Comparison of ENCODE assay signal across 8 mouse cellular contexts in the genomic region with DNA sequence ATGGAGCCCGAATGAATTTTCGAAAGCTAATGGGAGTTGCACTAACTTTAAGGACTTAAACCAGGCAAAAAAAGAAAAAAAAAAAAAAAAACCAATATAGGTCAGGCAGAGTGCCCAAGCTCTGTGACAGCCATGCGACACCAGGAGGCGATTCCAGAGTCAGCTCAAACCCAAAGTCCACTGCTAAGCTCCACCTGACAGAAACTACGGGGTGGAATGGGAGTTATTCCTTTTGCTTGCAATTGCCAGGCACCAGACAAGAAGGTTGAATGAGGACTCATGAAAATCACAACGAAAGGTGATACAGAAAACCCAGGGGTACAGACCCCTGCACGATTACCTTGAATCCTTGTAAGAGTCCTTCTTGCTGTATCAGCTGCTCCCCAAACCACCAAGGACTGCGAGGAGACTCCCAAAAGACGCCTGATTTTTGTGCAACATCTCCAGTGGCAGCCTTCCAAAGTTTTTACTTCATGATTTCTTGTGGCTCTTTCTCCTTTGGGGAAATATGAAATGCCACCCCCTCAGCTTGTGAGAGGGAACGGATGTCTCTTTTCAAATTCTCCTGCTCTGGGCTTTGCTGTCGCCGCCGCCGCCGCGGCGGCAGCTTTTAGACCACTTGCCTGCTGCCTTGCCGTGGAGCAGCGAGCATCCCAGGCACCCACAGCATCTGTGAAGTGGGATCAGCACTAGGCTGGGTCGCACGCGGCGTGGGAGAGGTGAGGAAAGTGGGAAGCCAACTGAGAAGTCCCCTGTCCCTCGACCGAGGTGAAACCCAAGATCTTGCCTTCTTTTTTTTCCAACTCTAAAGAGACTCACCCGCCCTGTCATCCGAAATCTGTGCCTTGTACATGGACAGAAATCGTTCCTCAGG. TPM values are rescaled to one million over a fixed set of nuclear protein-coding genes. Genes with fewer than 3 reads are reported as not detected.
DNase-seq lines count a peak whose midpoint lies in the region; ATAC-seq and TF ChIP-seq lines count a peak whose summit lies in the region.

No protein-coding gene starts in this region.

- peaks cover 3% of the 10 kb centered on the region; the same call in 1 of the 2 replicates for H3K9me3 ChIP-seq in megakaryocyte, embryonic 14.5 days
- no peaks in the 10 kb centered on the region for H3K9me3 ChIP-seq in forebrain, postnatal 0 days (ENCODE audit: low read length)
- no peaks in the 10 kb centered on the region for H3K9me3 ChIP-seq in limb, embryonic 15.5 days
- H3K9me3 ChIP-seq in neural tube, embryonic 15.5 days (replicated peaks) = no peaks in the 10 kb centered on the region

- H3K9ac ChIP-seq in forebrain, postnatal 0 days = peak overlapping the region; percentile 61
- H3K9ac ChIP-seq in limb, embryonic 15.5 days = no peak overlapping the region
- H3K9ac ChIP-seq in neural tube, embryonic 15.5 days (replicated peaks) = peak overlapping the region; percentile 79

- TF ChIP-seq CTCF in forebrain, postnatal 0 days (IDR thresholded peaks at IDR 0.05; ENCODE audit: low read depth) = peak; percentile 29; the same call in 1 of the 2 replicates

- peak overlapping the region; percentile 87 for H3K4me3 ChIP-seq in megakaryocyte, embryonic 14.5 days (replicated peaks)
- H3K4me3 ChIP-seq in forebrain, postnatal 0 days (ENCODE audit: low read depth, low read length) = peak overlapping the region; percentile 69
- peak overlapping the region; percentile 53 for H3K4me3 ChIP-seq in limb, embryonic 15.5 days
- peak overlapping the region; percentile 84 for H3K4me3 ChIP-seq in neural tube, embryonic 15.5 days (replicated peaks)

- peaks cover 10% of the 10 kb centered on the region for H3K4me1 ChIP-seq in megakaryocyte, embryonic 14.5 days
- 0 out of 2 replicates have a peak, but pooled peaks cover 2% of the 10 kb centered on the region for H3K4me1 ChIP-seq in forebrain, postnatal 0 days (ENCODE audit: insufficient read depth)
- H3K4me1 ChIP-seq in limb, embryonic 15.5 days = peaks cover 13% of the 10 kb centered on the region
- peaks cover 45% of the 10 kb centered on the region for H3K4me1 ChIP-seq in neural tube, embryonic 15.5 days

- no peaks in the 10 kb centered on the region for H3K36me3 ChIP-seq in megakaryocyte, embryonic 14.5 days (replicated peaks; ENCODE audit: low read length)
- no peaks in the 10 kb centered on the region for H3K36me3 ChIP-seq in forebrain, postnatal 0 days (ENCODE audit: insufficient read depth)
- no peaks in the 10 kb centered on the region for H3K36me3 ChIP-seq in limb, embryonic 15.5 days
- H3K36me3 ChIP-seq in neural tube, embryonic 15.5 days = no peaks in the 10 kb centered on the region

- H3K27ac ChIP-seq in forebrain, postnatal 0 days (ENCODE audit: low read depth, low read length) = peak overlapping the region; percentile 82
- H3K27ac ChIP-seq in limb, embryonic 15.5 days = no peak overlapping the region
- H3K27ac ChIP-seq in neural tube, embryonic 15.5 days (replicated peaks) = peak overlapping the region; percentile 90

- peak; percentile 69 for DNase-seq in forebrain, postnatal 0 days
- peak; percentile 6 to 13 for DNase-seq in kidney, adult 8-10 months
- DNase-seq in spleen, postnatal 4 days (ENCODE audit: low spot score in 2 of 2) = no peak
- no peak for DNase-seq in urinary bladder, postnatal 25 days (ENCODE audit: low spot score)

- peak overlapping the region; percentile 66 for H3K4me2 ChIP-seq in forebrain, postnatal 0 days (ENCODE audit: low read depth)
- peak overlapping the region; percentile 86 for H3K4me2 ChIP-seq in limb, embryonic 15.5 days
- peak overlapping the region; percentile 71 for H3K4me2 ChIP-seq in neural tube, embryonic 15.5 days

- 6% methylated on average over 28 of the region's 28 CpGs for WGBS in forebrain, postnatal 0 days
- WGBS in limb, embryonic 15.5 days = 10% methylated on average over 28 of the region's 28 CpGs
- 8% methylated on average over 28 of the region's 28 CpGs for WGBS in neural tube, embryonic 15.5 days

- ATAC-seq in megakaryocyte, adult 5-6 weeks (ENCODE audit: poor library complexity, severe bottlenecking) = no peak
- ATAC-seq in forebrain, postnatal 0 days = peak; percentile 24
- ATAC-seq in limb, embryonic 15.5 days (ENCODE audit: insufficient number of reproducible peaks, low FRiP score, low TSS enrichment, low read depth) = no peak
- peak; percentile 72 for ATAC-seq in neural tube, embryonic 15.5 days (ENCODE audit: low FRiP score)

- peaks cover 38% of the 10 kb centered on the region for H3K27me3 ChIP-seq in megakaryocyte, embryonic 14.5 days (replicated peaks)
- no peaks in the 10 kb centered on the region for H3K27me3 ChIP-seq in forebrain, postnatal 0 days (ENCODE audit: insufficient read depth, low read length)
- peaks cover 46% of the 10 kb centered on the region for H3K27me3 ChIP-seq in limb, embryonic 15.5 days
- H3K27me3 ChIP-seq in neural tube, embryonic 15.5 days (replicated peaks) = no peaks in the 10 kb centered on the region

RNA-seq across cellular contexts. Expression of gene Brinp2, which starts 0.7 kb away (rescaled TPM):
- polyA plus RNA-seq in megakaryocyte, embryonic 14.5 days (2012; ENCODE audit: insufficient read depth, low replicate concordance) = 0.54 TPM in 1 of 2 replicates, not detected in the other
- not detected in 2 replicates for total RNA-seq in megakaryocyte, adult 5-6 weeks (2015)
- total RNA-seq in megakaryocyte, adult 5-6 weeks (2017) = not detected in 2 replicates
- 46.8 and 54.1 TPM in 2 replicates for total RNA-seq in forebrain, postnatal 0 days (2014; rRNA removed)
- 34.1 and 40.6 TPM in 2 replicates for polyA plus RNA-seq in forebrain, postnatal 0 days (2015; fragmentation: Nextera tagmentation; extraction: Ambion mirVana)
- 0.27 and 0.36 TPM in 2 replicates for polyA plus RNA-seq in limb, embryonic 15.5 days (2015; fragmentation: Nextera tagmentation; extraction: Ambion mirVana)
- polyA plus RNA-seq in neural tube, embryonic 15.5 days (2015; fragmentation: Nextera tagmentation; extraction: Ambion mirVana) = 24.9 and 27.0 TPM in 2 replicates

RNA-seq across cellular contexts. Expression of gene Astn1, which starts 6.7 kb away (rescaled TPM):
- polyA plus RNA-seq in megakaryocyte, embryonic 14.5 days (2012; ENCODE audit: insufficient read depth, low replicate concordance) = not detected in 2 replicates
- total RNA-seq in megakaryocyte, adult 5-6 weeks (2015) = not detected in 2 replicates
- not detected in 2 replicates for total RNA-seq in megakaryocyte, adult 5-6 weeks (2017)
- total RNA-seq in forebrain, postnatal 0 days (2014; rRNA removed) = 83.6 and 122 TPM in 2 replicates
- 20.9 and 29.4 TPM in 2 replicates for polyA plus RNA-seq in forebrain, postnatal 0 days (2015; fragmentation: Nextera tagmentation; extraction: Ambion mirVana)
- 0.82 and 1.2 TPM in 2 replicates for polyA plus RNA-seq in limb, embryonic 15.5 days (2015; fragmentation: Nextera tagmentation; extraction: Ambion mirVana)
- polyA plus RNA-seq in neural tube, embryonic 15.5 days (2015; fragmentation: Nextera tagmentation; extraction: Ambion mirVana) = 34.3 and 39.5 TPM in 2 replicates

Comparison
In these comparisons a context has a peak if more than half of its experiments do, and no peak if none do; other contexts are left out.
1. ATAC-seq: peak in forebrain, postnatal 0 days (single experiment) and neural tube, embryonic 15.5 days (single experiment); none in megakaryocyte, adult 5-6 weeks (single experiment) and limb, embryonic 15.5 days (single experiment).
2. DNase-seq: peak in forebrain, postnatal 0 days (single experiment) and kidney, adult 8-10 months (2 of 2); none in spleen, postnatal 4 days (0 of 2) and urinary bladder, postnatal 25 days (single experiment).
3. RNA of gene Brinp2, which starts 0.7 kb away (polyA plus RNA-seq): 34.1 to 40.6 TPM in forebrain, postnatal 0 days and 24.9 to 27.0 TPM in neural tube, embryonic 15.5 days; 0.27 to 0.36 TPM in limb, embryonic 15.5 days and 0.54 TPM in megakaryocyte, embryonic 14.5 days; every median in the first group is over 10 times any median in the second.
4. Peak in every context shown above with its lines, with median percentiles within 50 percentile points of each other: H3K4me3 ChIP-seq and H3K4me2 ChIP-seq.